In genomic region chr15:11693772-11694270, GRCm38 (mm10) we compare ENCODE assay signal across 28 mouse cellular contexts.
A peak's percentile ranks its signal among the peaks of the same experiment; 100 is the strongest.
DNase-seq lines count a peak whose midpoint lies in the region; ATAC-seq and TF ChIP-seq lines count a peak whose summit lies in the region.
"Had no signal": no experiment of that assay in that cellular context is flagged by ENCODE, and none has a peak within 500 bp of the region (broad histone marks: within the 10 kb centered on the region; RNA-seq: fewer than 3 reads in every experiment).

No protein-coding gene starts in this region.

- H3K36me3 ChIP-seq in hindbrain, embryonic 10.5 days = no peaks in the 10 kb centered on the region
- no peaks in the 10 kb centered on the region for H3K36me3 ChIP-seq in hindbrain, postnatal 0 days (ENCODE audit: insufficient read depth, low read length)
- no peaks in the 10 kb centered on the region for H3K36me3 ChIP-seq in CH12.LX (replicated peaks in 1 of 2; ENCODE audit: control insufficient read depth in 1 of 2, insufficient read depth in 1 of 2, low read length in 1 of 2)
- no peaks in the 10 kb centered on the region for H3K36me3 ChIP-seq in embryonic facial prominence, embryonic 11.5 days (replicated peaks; ENCODE audit: control insufficient read depth, insufficient read depth, low read depth, low read length)
- H3K36me3 ChIP-seq: forebrain, embryonic 10.5 days; heart, embryonic 15.5 days; kidney, embryonic 15.5 days; liver, embryonic 15.5 days; lung, embryonic 15.5 days; midbrain, embryonic 15.5 days; neural tube, embryonic 15.5 days had no signal

- no peaks in the 10 kb centered on the region for H3K79me2 ChIP-seq in CH12.LX (replicated peaks; ENCODE audit: control insufficient read depth, extremely low read depth, insufficient read depth, poor library complexity, severe bottlenecking)

- TF ChIP-seq RAD21 in CH12.LX (IDR thresholded peaks at IDR 0.05; ENCODE audit: low read depth, low read length) = no peak

- no peak for TF ChIP-seq EP300 in CH12.LX (IDR thresholded peaks at IDR 0.05; ENCODE audit: low read length)

- dilution Hi-C loops in CH12.LX (cut with MboI; ENCODE audit: extremely low pct_ligation_motif_present, extremely low pct_unique_long_range_greater_than_20kb, low sequenced_read_pairs) = no loop called here

- H3K4me1 ChIP-seq in hindbrain, embryonic 10.5 days (replicated peaks) = no peaks in the 10 kb centered on the region
- H3K4me1 ChIP-seq in hindbrain, postnatal 0 days (ENCODE audit: insufficient read depth, low read length) = no peaks in the 10 kb centered on the region
- H3K4me1 ChIP-seq in CH12.LX (ENCODE audit: control insufficient read depth in 1 of 2, insufficient read depth in 2 of 2) = peaks cover 3 to 18% of the 10 kb centered on the region in 2 experiments
- no peaks in the 10 kb centered on the region for H3K4me1 ChIP-seq in embryonic facial prominence, embryonic 11.5 days (ENCODE audit: control insufficient read depth, insufficient read depth, low read length)
- H3K4me1 ChIP-seq: forebrain, embryonic 10.5 days; heart, embryonic 15.5 days; kidney, embryonic 15.5 days; liver, embryonic 15.5 days; lung, embryonic 15.5 days; megakaryocyte, embryonic 14.5 days; midbrain, embryonic 15.5 days; neural tube, embryonic 15.5 days had no signal

- TF ChIP-seq CTCF in hindbrain, postnatal 0 days (IDR thresholded peaks at IDR 0.05; ENCODE audit: low read depth) = no peak
- no peak for TF ChIP-seq CTCF in CH12.LX (conservative IDR thresholded peaks at IDR 0.05 in 1 of 2, IDR thresholded peaks at IDR 0.05 in 1 of 2; ENCODE audit: low read depth in 2 of 2, low read length in 2 of 2)

- no peak for ATAC-seq in hindbrain, postnatal 0 days
- no peak for ATAC-seq in embryonic facial prominence, embryonic 11.5 days (replicated peaks; ENCODE audit: insufficient number of reproducible peaks, low FRiP score, low TSS enrichment, low read depth)
- ATAC-seq: forebrain, postnatal 0 days; hindbrain, embryonic 16.5 days; intestine, embryonic 16.5 days; midbrain, embryonic 15.5 days had no signal

- H3K4me2 ChIP-seq in hindbrain, postnatal 0 days (ENCODE audit: low read depth, low read length) = no peak overlapping the region
- H3K4me2 ChIP-seq in CH12.LX (ENCODE audit: insufficient read depth, low read depth, poor library complexity, severe bottlenecking) = peak overlapping the region; percentile 75
- H3K4me2 ChIP-seq in embryonic facial prominence, embryonic 11.5 days (ENCODE audit: low read depth, low read length) = no peak overlapping the region
- H3K4me2 ChIP-seq: heart, embryonic 15.5 days; kidney, embryonic 15.5 days; liver, embryonic 15.5 days; lung, embryonic 15.5 days; midbrain, embryonic 15.5 days; neural tube, embryonic 15.5 days had no signal

- WGBS in hindbrain, embryonic 10.5 days = 74% methylated on average over 14 of the region's 14 CpGs
- WGBS in hindbrain, postnatal 0 days = 74% methylated on average over 14 of the region's 14 CpGs
- WGBS in embryonic facial prominence, embryonic 11.5 days = 59% methylated on average over 14 of the region's 14 CpGs

- H3K9me3 ChIP-seq in hindbrain, embryonic 10.5 days = no peaks in the 10 kb centered on the region
- H3K9me3 ChIP-seq in hindbrain, postnatal 0 days (ENCODE audit: low read length) = no peaks in the 10 kb centered on the region
- no peaks in the 10 kb centered on the region for H3K9me3 ChIP-seq in CH12.LX (replicated peaks; ENCODE audit: low read length)
- H3K9me3 ChIP-seq in embryonic facial prominence, embryonic 11.5 days (replicated peaks; ENCODE audit: control insufficient read depth, low read length) = no peaks in the 10 kb centered on the region
- H3K9me3 ChIP-seq: forebrain, embryonic 10.5 days; heart, embryonic 15.5 days; kidney, embryonic 15.5 days; liver, embryonic 15.5 days; lung, embryonic 15.5 days; megakaryocyte, embryonic 14.5 days; midbrain, embryonic 15.5 days; neural tube, embryonic 15.5 days had no signal

- no peak overlapping the region for H3K9ac ChIP-seq in hindbrain, postnatal 0 days (replicated peaks; ENCODE audit: low read length)
- 0 out of 2 replicates have a peak overlapping the region, but pooled peaks have one; percentile 36 for H3K9ac ChIP-seq in CH12.LX (ENCODE audit: insufficient read depth, low read depth)
- H3K9ac ChIP-seq in embryonic facial prominence, embryonic 11.5 days (replicated peaks; ENCODE audit: low read length) = no peak overlapping the region
- H3K9ac ChIP-seq: forebrain, postnatal 0 days; heart, embryonic 15.5 days; kidney, embryonic 15.5 days; liver, embryonic 15.5 days; lung, embryonic 15.5 days; midbrain, embryonic 15.5 days; neural tube, embryonic 15.5 days had no signal

- peak; percentile 5 for DNase-seq in hindbrain, embryonic 10.5 days (ENCODE audit: low spot score)
- DNase-seq in hindbrain, postnatal 0 days (ENCODE audit: low spot score) = no peak
- peak; percentile 26 for DNase-seq in CH12.LX (ENCODE audit: extremely low read depth)
- DNase-seq in embryonic facial prominence, embryonic 11.5 days (ENCODE audit: low spot score) = peak; percentile 32
- peak; percentile 41 for DNase-seq in mesoderm, embryonic 11.5 days (ENCODE audit: low read depth, low spot score)
- no peak for DNase-seq in thymus, postnatal 36 days
- no peak for DNase-seq in kidney, adult 11 months
- DNase-seq: adrenal gland, postnatal 25 days; B cell, adult 2 months; cerebellum, postnatal 10 days; forebrain, postnatal 0 days; heart, postnatal 36 days; kidney, postnatal 36 days; liver; lung, postnatal 36 days; right cerebral cortex, adult 18-20 months; right cerebral cortex, postnatal 4 days; thymus, postnatal 14 days had no signal

- TF ChIP-seq POLR2A in CH12.LX (IDR thresholded peaks at IDR 0.05; ENCODE audit: low read depth, low read length) = no peak

- H3K4me3 ChIP-seq in hindbrain, embryonic 10.5 days = no peak overlapping the region
- H3K4me3 ChIP-seq in hindbrain, postnatal 0 days (ENCODE audit: low read length) = no peak overlapping the region
- no peak overlapping the region for H3K4me3 ChIP-seq in CH12.LX (replicated peaks in 1 of 3; ENCODE audit: low read depth in 2 of 3, low read length in 2 of 3, poor library complexity in 1 of 3)
- no peak overlapping the region for H3K4me3 ChIP-seq in embryonic facial prominence, embryonic 11.5 days (ENCODE audit: low read depth, low read length)
- H3K4me3 ChIP-seq: forebrain, embryonic 10.5 days; heart, embryonic 15.5 days; kidney, embryonic 15.5 days; liver, embryonic 15.5 days; lung, embryonic 15.5 days; megakaryocyte, embryonic 14.5 days; midbrain, embryonic 15.5 days; neural tube, embryonic 15.5 days had no signal

- no peak overlapping the region for H3K27ac ChIP-seq in hindbrain, embryonic 10.5 days
- H3K27ac ChIP-seq in hindbrain, postnatal 0 days = no peak overlapping the region
- no peak overlapping the region for H3K27ac ChIP-seq in CH12.LX (ENCODE audit: insufficient read depth, low read depth)
- no peak overlapping the region for H3K27ac ChIP-seq in embryonic facial prominence, embryonic 11.5 days (replicated peaks; ENCODE audit: low read depth, low read length)
- H3K27ac ChIP-seq: forebrain, embryonic 10.5 days; heart, embryonic 15.5 days; kidney, embryonic 15.5 days; liver, embryonic 15.5 days; lung, embryonic 15.5 days; midbrain, embryonic 15.5 days; neural tube, embryonic 15.5 days had no signal

- in situ Hi-C loops in CH12.LX (cut with MboI; ENCODE audit: low pct_ligation_motif_present, low pct_unique_long_range_greater_than_20kb, low sequenced_read_pairs) = no loop called here

- H3K27me3 ChIP-seq in hindbrain, embryonic 10.5 days (ENCODE audit: insufficient read depth, poor library complexity, severe bottlenecking) = no peaks in the 10 kb centered on the region
- no peaks in the 10 kb centered on the region for H3K27me3 ChIP-seq in hindbrain, postnatal 0 days (ENCODE audit: insufficient read depth, low read length)
- H3K27me3 ChIP-seq in CH12.LX (replicated peaks) = no peaks in the 10 kb centered on the region
- no peaks in the 10 kb centered on the region for H3K27me3 ChIP-seq in embryonic facial prominence, embryonic 11.5 days (ENCODE audit: control insufficient read depth, insufficient read depth, low read length)
- H3K27me3 ChIP-seq: heart, embryonic 15.5 days; kidney, embryonic 15.5 days; liver, embryonic 15.5 days; lung, embryonic 15.5 days; megakaryocyte, embryonic 14.5 days; midbrain, embryonic 15.5 days; neural tube, embryonic 15.5 days had no signal

TF ChIP-seq in CH12.LX, 34 proteins besides CTCF, POLR2A, EP300 and RAD21 (continues in another document):
- TF ChIP-seq RCOR1 (conservative IDR thresholded peaks at IDR 0.05; ENCODE audit: low read depth, low read length) (no peak), MEF2A (IDR thresholded peaks at IDR 0.05; ENCODE audit: borderline replicate concordance, low read depth, low read length) (no peak), MAZ (IDR thresholded peaks at IDR 0.05; ENCODE audit: low read depth, low read length) (no peak), GABPA (IDR thresholded peaks at IDR 0.05; ENCODE audit: insufficient replicate concordance, low read depth, low read length) (no peak), NRF1 (IDR thresholded peaks at IDR 0.05; ENCODE audit: low read depth, low read length) (no peak), TBP (conservative IDR thresholded peaks at IDR 0.05; ENCODE audit: low read depth, low read length) (no peak), IRF4 (IDR thresholded peaks at IDR 0.05; ENCODE audit: low read depth, low read length) (no peak), MXI1 (IDR thresholded peaks at IDR 0.05; ENCODE audit: low read depth, low read length) (0 out of 2 replicates have a peak, but pooled peaks have one; percentile 25), E2F4 (IDR thresholded peaks at IDR 0.05; ENCODE audit: insufficient replicate concordance, low read depth, low read length) (no peak), USF1 (IDR thresholded peaks at IDR 0.05; ENCODE audit: low read depth, low read length) (no peak), BHLHE40 (IDR thresholded peaks at IDR 0.05; ENCODE audit: low read depth, low read length) (peak; percentile 25; the same call in 1 of the 2 replicates), ELF1 (IDR thresholded peaks at IDR 0.05; ENCODE audit: low read depth, low read length) (no peak), MYC (IDR thresholded peaks at IDR 0.05; ENCODE audit: low read depth, low read length) (peak; percentile 16), CHD2 (IDR thresholded peaks at IDR 0.05; ENCODE audit: low read length) (no peak), HCFC1 (IDR thresholded peaks at IDR 0.05; ENCODE audit: low read depth, low read length) (no peak), JUN (IDR thresholded peaks at IDR 0.05; ENCODE audit: insufficient read depth, low read depth, low read length) (no peak), ZNF384 (IDR thresholded peaks at IDR 0.05; ENCODE audit: low read depth, low read length) (no peak; the same call in 1 of the 2 replicates), ETS1 (conservative IDR thresholded peaks at IDR 0.05; ENCODE audit: low read depth, low read length) (no peak), ZKSCAN1 (IDR thresholded peaks at IDR 0.05; ENCODE audit: borderline replicate concordance, low read depth, low read length) (no peak), USF2 (conservative IDR thresholded peaks at IDR 0.05; ENCODE audit: low read depth, low read length) (no peak), UBTF (IDR thresholded peaks at IDR 0.05; ENCODE audit: low read depth, low read length) (no peak), PAX5 (IDR thresholded peaks at IDR 0.05; ENCODE audit: low read length) (no peak)

Comparison
In these comparisons a context has a peak if more than half of its experiments do, and no peak if none do; other contexts are left out.
1. DNase-seq: peak in hindbrain, embryonic 10.5 days (single experiment), CH12.LX (single experiment), embryonic facial prominence, embryonic 11.5 days (single experiment) and mesoderm, embryonic 11.5 days (single experiment); none in hindbrain, postnatal 0 days (single experiment), thymus, postnatal 36 days (0 of 2) and kidney, adult 11 months (single experiment).